Mouse (Mus musculus) mesoderm, embryonic 11.5 days (tissue): ENCODE data around the gene Iqgap2.

Experiments
- DNase-seq: peaks from one replicate; pipeline ENCODE4 v3.0.0-alpha.2; 2012; ENCODE audit warnings: low read depth, low spot score

The Iqgap2 gene

DNA sequence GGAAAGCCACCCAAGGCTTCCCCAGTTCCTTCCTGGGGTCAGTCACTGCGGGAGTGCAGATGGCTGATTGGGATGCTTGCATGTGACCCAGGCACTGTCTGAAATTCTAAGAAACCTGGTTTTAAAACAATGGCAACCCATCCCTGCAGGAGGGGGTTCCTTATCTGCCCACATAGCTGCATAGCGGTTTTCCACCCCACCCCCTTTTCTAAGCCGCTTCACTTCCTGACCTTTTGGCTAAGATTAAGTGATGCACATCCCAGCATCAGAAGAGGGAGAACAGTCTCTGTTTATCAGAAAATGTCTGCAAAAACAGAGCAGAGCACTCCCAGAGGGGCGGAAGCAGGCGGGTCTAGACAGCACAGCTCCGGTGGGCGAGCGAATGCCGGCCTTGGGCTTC is 234.6 kb downstream of the Iqgap2 start:
- DNase-seq: peak; percentile 30

- DNase-seq: peak; percentile 55
Measured at GRCm38 (mm10) chr13:95655284-95655683, 236.4 kb downstream of the Iqgap2 start.

DNA sequence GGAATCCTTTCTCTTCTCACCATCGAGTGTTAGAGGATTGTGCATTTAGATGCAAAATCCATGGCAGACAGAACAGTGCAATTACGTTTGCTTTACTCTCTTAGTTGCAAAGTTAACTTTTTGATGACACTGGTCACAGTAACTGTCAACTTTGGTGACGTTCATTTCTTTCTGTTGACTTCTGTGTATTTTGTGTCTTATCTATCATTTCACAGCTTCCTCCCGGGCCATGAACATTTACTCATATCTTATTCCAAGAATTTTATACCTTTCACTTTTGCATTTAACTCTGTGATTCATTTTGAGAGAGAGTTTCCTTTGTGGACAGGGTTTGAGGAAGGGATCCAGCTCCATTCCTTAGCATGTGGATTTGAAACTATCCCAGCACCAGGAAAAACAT is 238.0 kb downstream of the Iqgap2 start:
- no peak for DNase-seq

DNA sequence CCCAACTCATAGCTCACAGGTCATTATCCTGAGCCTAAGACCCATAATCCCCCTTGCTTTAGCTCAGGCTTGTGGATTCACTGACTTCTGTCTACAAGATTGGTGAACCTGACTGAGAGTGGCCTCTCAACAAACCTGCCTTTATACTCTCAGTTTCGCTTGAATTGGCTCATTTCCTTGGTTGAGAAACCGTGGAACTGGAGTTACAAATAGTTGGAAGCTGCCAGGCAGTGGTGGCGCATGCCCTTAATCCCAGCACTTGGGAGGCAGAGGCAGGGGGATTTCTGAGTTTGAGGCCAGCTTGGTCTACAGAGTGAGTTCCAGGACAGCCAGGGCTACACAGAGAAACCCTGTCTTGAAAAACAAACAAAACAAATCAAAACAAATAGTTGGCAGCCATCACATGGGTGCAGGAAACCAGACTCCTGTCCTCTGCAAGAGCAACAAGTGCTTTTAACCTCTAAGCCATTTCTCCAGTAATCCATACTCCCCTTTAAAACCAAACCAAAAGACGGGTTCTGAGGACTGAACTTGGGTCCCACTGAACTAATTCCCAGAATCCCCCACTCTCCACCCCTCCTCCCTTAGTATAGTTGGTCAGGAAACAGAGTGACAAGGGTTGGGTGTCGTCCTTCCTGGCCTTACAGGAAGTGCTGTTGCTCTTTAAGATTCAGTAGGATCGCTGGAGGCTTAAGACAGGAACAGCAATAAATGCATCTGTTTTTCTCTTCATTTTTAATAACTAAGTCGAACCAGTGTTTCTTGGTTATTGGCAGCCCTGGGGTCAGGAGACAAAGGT is 239.7 kb downstream of the Iqgap2 start:
- DNase-seq: no peak

DNA sequence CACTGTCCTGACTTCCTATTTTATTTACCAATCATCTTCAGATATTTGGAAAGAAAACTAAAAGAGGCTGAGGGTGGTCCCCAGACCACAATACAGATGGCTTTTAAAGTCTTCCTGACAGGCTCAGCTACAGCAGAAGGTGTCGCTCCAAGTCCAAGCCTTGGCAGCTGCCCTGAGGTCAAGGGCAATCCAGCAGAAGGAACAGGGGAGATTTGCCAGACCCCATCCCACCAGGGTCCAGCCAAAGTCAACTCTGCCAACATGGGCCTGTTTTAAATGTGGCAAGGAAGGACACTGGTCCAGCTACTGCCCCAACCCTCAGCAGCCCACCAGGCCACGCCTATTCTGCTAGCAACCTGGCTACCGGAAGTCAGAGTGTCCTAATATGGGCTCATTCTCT is 241.8 kb downstream of the Iqgap2 start:
- no peak for DNase-seq

- no peak for DNase-seq
Measured at GRCm38 (mm10) chr13:95647248-95647647, 244.5 kb downstream of the Iqgap2 start.

- peak; percentile 74 for DNase-seq
Measured at GRCm38 (mm10) chr13:95646687-95647111, 245.0 kb downstream of the Iqgap2 start.

DNA sequence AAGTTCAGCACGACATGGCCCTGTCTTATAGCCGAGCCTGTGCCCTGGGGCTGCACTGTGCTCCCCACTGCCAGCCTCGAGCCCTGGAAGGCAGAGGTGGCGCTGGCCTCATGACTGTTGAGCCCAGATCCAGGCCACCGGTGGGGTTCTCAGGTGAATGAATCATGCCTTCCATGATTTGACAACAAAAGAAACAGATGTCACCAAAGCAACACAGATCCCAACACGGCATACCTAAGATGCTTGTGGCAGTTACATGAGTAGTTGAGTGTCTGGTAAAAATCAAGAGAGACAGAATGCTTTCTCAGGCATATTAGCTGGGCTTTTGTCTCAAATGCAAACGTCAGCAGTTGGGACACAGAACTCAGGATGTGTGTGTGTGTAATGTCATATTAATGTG is 248.0 kb downstream of the Iqgap2 start:
- no peak for DNase-seq

DNA sequence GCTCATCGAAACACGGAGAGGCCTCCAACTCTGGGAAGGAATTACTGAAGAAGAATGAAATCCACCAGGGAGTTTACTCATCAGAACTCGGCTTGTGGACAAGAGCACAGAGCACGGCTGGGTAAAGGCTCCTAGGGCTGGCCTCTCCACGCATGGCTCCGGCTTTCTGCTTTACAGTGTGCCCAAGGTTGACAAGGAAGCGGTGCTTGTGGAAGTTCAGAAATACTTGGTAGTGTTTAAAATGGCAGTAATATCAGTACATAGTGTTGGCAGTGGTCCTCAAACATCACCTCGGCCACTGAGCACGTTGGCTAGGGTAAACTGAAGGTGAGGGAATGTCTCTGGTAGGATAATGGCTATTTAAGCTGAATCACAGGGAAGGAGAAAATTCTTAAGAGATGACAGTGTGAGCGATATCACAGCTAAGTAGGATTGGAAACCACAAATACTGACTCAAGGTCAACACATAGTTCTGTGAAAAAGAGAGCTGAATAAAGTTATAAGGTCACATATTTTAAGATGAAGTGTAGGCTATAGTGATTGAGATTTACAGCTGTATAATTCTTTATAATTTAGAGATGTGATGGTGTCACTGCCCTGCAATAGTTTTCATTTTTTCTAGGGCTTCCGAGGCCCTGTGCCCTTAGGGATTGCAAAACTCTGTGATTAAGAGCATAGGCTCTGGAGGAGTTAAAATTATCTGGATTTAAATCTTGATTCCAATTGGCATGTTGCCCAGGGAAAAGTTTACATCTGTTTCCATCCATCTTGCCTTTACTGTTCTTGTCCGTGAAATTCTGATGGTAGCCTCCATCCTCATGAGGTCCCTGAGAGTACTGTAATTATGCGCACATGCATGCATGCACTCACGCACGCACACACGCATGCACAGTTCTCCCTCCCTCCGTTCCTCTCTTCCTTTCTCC is 250.4 kb downstream of the Iqgap2 start:
- DNase-seq: no peak

DNA sequence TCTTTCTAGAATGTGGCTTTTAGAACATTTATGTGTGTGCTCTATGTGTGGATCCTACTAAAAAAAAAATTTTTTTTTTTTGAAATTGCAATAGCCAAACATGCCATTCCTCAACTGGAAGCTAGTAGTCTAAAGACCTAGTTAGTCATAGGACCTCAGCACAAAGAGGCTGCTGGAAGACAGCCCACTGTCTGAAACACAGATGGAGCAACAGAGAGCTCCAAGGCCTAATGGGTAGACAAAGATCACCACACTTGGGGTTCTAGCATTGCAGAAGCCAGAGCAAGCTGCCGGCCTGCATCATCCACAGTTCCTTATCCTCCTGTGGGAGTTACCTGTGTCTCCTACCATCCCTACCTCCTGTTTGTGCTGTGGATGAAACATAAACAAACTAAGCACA is 251.3 kb downstream of the Iqgap2 start:
- DNase-seq: no peak

GRCm38 (mm10) chr13:95639336-95640116 is 252.2 kb downstream of the Iqgap2 start:
- peak; percentile 52 for DNase-seq

DNA sequence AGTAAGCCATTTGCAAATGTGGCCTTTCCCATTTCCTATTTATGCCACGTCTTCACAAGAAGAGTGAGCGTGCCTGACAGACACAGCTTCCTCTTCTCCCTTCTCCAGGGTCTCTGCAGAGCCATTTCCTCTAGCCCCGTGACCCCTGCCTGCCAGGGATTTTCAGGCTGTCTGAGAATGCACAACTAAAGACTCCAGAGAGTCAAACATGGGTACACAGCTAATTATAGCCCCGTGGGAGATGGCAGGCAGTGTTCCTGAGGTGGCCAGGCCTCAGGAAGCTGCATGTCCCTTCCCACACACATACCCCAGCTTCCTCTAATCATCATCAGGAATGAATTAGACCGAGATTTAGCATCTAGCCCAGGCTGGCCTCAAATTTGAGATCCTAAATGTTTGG is 252.8 kb downstream of the Iqgap2 start:
- DNase-seq: peak; percentile 52

DNA sequence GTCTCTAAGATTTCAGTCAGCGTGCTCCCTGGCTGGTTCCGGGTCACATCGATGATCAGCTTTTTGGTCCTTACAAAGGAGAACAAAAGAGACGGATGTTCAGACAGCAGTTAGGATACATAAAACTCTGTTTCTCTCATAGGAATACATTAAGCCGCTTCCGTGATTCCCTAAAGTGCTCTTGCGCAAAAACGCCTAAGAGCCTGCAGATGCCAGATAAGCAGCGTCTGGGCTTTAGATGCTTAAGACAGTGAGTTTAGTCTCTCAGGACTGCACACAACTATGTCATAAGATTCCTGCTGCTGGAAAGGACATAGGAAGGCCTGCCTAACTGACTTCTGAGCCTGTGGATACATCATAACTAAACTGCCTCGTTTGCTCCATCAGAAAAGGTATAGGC is 254.0 kb downstream of the Iqgap2 start:
- DNase-seq: no peak

- no peak for DNase-seq
Measured at GRCm38 (mm10) chr13:95635301-95635700, 256.4 kb downstream of the Iqgap2 start.

GRCm38 (mm10) chr13:95634451-95634850 is 257.3 kb downstream of the Iqgap2 start:
- no peak for DNase-seq

- DNase-seq: no peak
Measured at GRCm38 (mm10) chr13:95633384-95633783, 258.3 kb downstream of the Iqgap2 start.

- no peak for DNase-seq
Measured at GRCm38 (mm10) chr13:95632144-95632543, 259.6 kb downstream of the Iqgap2 start.

DNA sequence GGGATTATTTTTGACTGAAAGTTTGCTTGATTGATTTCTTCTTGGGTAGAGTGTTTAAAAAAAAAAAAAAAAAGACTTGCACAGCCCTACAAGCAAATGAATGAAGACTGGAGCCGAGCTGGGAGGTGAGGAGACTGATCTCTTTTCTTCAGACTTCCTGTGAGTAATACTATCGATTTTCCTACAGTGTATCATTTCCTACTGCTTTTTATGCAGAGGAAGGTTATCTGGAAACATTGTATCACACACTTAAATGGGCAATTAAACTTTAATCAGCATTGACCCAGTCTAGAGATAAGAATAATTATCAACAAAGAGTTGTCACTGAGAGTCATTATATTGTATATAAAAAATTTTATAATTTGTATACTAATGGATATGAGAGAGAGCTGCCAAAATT is 261.0 kb downstream of the Iqgap2 start:
- no peak for DNase-seq

GRCm38 (mm10) chr13:95629751-95630150 is 262.0 kb downstream of the Iqgap2 start:
- DNase-seq: no peak

DNA sequence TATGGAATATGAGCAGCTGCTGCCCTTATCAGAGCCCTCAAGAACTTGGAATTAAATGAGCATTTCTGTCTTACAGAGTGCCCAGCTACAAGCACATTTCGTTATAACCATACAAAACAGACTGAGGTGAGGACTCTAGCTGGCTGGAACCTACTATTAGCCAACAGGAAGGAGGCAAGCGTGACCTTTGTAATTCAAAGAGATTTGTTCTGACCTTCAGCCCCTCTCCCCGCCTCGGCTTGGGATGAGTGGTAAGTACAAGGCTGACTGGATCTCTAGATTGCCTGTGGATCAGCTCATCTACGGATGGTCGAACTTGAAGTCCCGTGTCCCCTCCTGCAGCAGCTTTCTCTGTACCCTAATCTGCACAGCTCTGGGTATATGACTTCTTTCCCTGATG is 265.0 kb downstream of the Iqgap2 start:
- DNase-seq: no peak

GRCm38 (mm10) chr13:95623042-95623441 is 268.7 kb downstream of the Iqgap2 start:
- DNase-seq: no peak

GRCm38 (mm10) chr13:95621563-95621962 is 270.2 kb downstream of the Iqgap2 start:
- DNase-seq: no peak
